Mouse (Mus musculus) ES-Bruce4 (cell line): ENCODE data around the gene Ccnb1ip1. TPM values are rescaled to one million over a fixed set of nuclear protein-coding genes. Genes with fewer than 3 reads are reported as not detected.

ENCODE experiments used
- H3K27ac ChIP-seq: 2 replicates; pipeline ENCODE4 v1.5.1; 2012; ENCODE audit warnings: low read length, inconsistent platforms; ENCODE audit not compliant: insufficient read depth
- H3K27me3 ChIP-seq: 2 replicates; pipeline ENCODE4 v1.6.1; 2012; ENCODE audit warnings: mild to moderate bottlenecking, low read length, inconsistent platforms; ENCODE audit not compliant: control insufficient read depth, poor library complexity, insufficient read depth, severe bottlenecking
- H3K36me3 ChIP-seq: 2 replicates; pipeline ENCODE4 v1.6.1; 2012; ENCODE audit warnings: inconsistent platforms, mild to moderate bottlenecking, low read length, moderate library complexity; ENCODE audit not compliant: control insufficient read depth, poor library complexity, insufficient read depth, severe bottlenecking
- H3K4me1 ChIP-seq: one replicate; pipeline ENCODE4 v1.8.1; 2011; ENCODE audit warnings: low read length; ENCODE audit not compliant: control insufficient read depth, insufficient read depth
- H3K4me3 ChIP-seq: 2 replicates; pipeline ENCODE4 v1.5.1; 2011; ENCODE audit warnings: low read depth, mild to moderate bottlenecking, low read length
- H3K9ac ChIP-seq: 2 replicates; pipeline ENCODE4 v1.6.1; 2012; ENCODE audit warnings: low read depth, mild to moderate bottlenecking, inconsistent platforms; ENCODE audit not compliant: poor library complexity, severe bottlenecking
- H3K9me3 ChIP-seq: replicated peaks from 2 replicates; pipeline ENCODE4 v1.6.1; 2012; ENCODE audit warnings: mild to moderate bottlenecking, low read length, inconsistent platforms; ENCODE audit not compliant: control insufficient read depth, poor library complexity, insufficient read depth, severe bottlenecking
- CTCF ChIP-seq: IDR thresholded peaks from one replicate; pipeline ENCODE4 v1.8.1; 2011; ENCODE audit warnings: low read depth, low read length
- EP300 ChIP-seq: IDR thresholded peaks from 2 replicates; pipeline ENCODE4 v1.6.1; 2011; ENCODE audit warnings: low read depth, low read length; ENCODE audit not compliant: insufficient read depth
- POLR2A ChIP-seq: IDR thresholded peaks from one replicate; pipeline ENCODE4 v1.8.1; 2011; ENCODE audit warnings: low read length; ENCODE audit not compliant: insufficient read depth
- polyA plus RNA-seq: library from polyadenylated mRNA; stranded (reverse); fragments of >200 nt; gene quantifications from 2 replicates; pipeline ENCODE4 v1.2.4, GENCODE M21; 2011; ENCODE audit warnings: low read depth; ENCODE audit not compliant: missing spikeins, insufficient read depth, insufficient read length

The Ccnb1ip1 gene
- polyA plus RNA-seq, 1 experiment, result not detected

- Histone ChIP-seq H3K4me1 (no peaks in the 10 kb centered on the region), H3K9ac (no peak overlapping the region), H3K9me3 (no peaks in the 10 kb centered on the region), H3K27me3 (no peaks in the 10 kb centered on the region), H3K36me3 (peaks cover 13% of the 10 kb centered on the region), H3K4me3 (no peak overlapping the region), H3K27ac (no peak overlapping the region)
- TF ChIP-seq CTCF (no peak), EP300 (no peak), POLR2A (no peak)
These were observed 41.8 kb downstream of the Ccnb1ip1 start for GRCm38 (mm10) chr14:50765736-50766135.

- Histone ChIP-seq H3K27me3 (no peaks in the 10 kb centered on the region), H3K9me3 (no peaks in the 10 kb centered on the region), H3K27ac (no peak overlapping the region), H3K9ac (no peak overlapping the region), H3K36me3 (no peaks in the 10 kb centered on the region), H3K4me3 (no peak overlapping the region), H3K4me1 (no peaks in the 10 kb centered on the region)
- TF ChIP-seq POLR2A (no peak), CTCF (no peak)
These were observed 49.0 kb downstream of the Ccnb1ip1 start for GRCm38 (mm10) chr14:50758416-50759085.

GRCm38 (mm10) chr14:50744994-50745393 is 62.5 kb downstream of the Ccnb1ip1 start, which contains the start of gene Olfr749:
Gene Olfr749, minus strand, starts transcription at chr14:50745094.
- Histone ChIP-seq H3K4me3 (no peak within 1 kb of the TSS), H3K9ac (no peak within 1 kb of the TSS), H3K4me1 (no peaks in the 10 kb centered on the region), H3K27ac (no peak within 1 kb of the TSS), H3K36me3 (no peaks in the 10 kb centered on the region), H3K9me3 (no peaks in the 10 kb centered on the region), H3K27me3 (no peaks in the 10 kb centered on the region)
- TF ChIP-seq CTCF, result no peak
- no peak for TF ChIP-seq EP300

GRCm38 (mm10) chr14:50741584-50741983 is 65.9 kb downstream of the Ccnb1ip1 start:
- no peak for TF ChIP-seq CTCF
- TF ChIP-seq EP300, result no peak
- no peak for TF ChIP-seq POLR2A
- Histone ChIP-seq H3K9me3 (no peaks in the 10 kb centered on the region), H3K9ac (no peak overlapping the region), H3K36me3 (no peaks in the 10 kb centered on the region), H3K4me3 (no peak overlapping the region), H3K27ac (no peak overlapping the region), H3K4me1 (no peaks in the 10 kb centered on the region), H3K27me3 (no peaks in the 10 kb centered on the region)

- H3K9me3 ChIP-seq, result no peaks in the 10 kb centered on the region
- TF ChIP-seq EP300 (no peak), POLR2A (no peak), CTCF (no peak)
These were observed 67.2 kb downstream of the Ccnb1ip1 start for GRCm38 (mm10) chr14:50740334-50740733.

More at GRCm38 (mm10) chr14:50740334-50740733, 67.2 kb downstream of the Ccnb1ip1 start:
- H3K27ac ChIP-seq, result no peak overlapping the region
- H3K9ac ChIP-seq, result no peak overlapping the region
- no peaks in the 10 kb centered on the region for H3K36me3 ChIP-seq
- H3K4me1 ChIP-seq, result no peaks in the 10 kb centered on the region
- no peaks in the 10 kb centered on the region for H3K27me3 ChIP-seq
- H3K4me3 ChIP-seq, result no peak overlapping the region

Other genes starting within 250 kb of the Ccnb1ip1 start
- not detected in 2 replicates for gene Olfr744, start 192.9 kb downstream of the Ccnb1ip1 start, polyA plus RNA-seq
- gene Olfr745, start 168.3 kb downstream of the Ccnb1ip1 start, polyA plus RNA-seq, result not detected in 2 replicates
- not detected in 2 replicates for gene Olfr746, start 160.6 kb downstream of the Ccnb1ip1 start, polyA plus RNA-seq
- not detected in 2 replicates for gene Olfr747, start 114.5 kb downstream of the Ccnb1ip1 start, polyA plus RNA-seq
- not detected in 2 replicates for gene Olfr748, start 100.4 kb downstream of the Ccnb1ip1 start, polyA plus RNA-seq
- not detected in 2 replicates for gene Olfr749, start 62.6 kb downstream of the Ccnb1ip1 start, polyA plus RNA-seq
- 44.7 and 48.1 TPM in 2 replicates for gene Ttc5, start 22.2 kb downstream of the Ccnb1ip1 start, polyA plus RNA-seq
- 86.5 and 91.5 TPM in 2 replicates for gene Parp2, start 109 bp upstream of the Ccnb1ip1 start, polyA plus RNA-seq
- gene Tep1, start 62.8 kb upstream of the Ccnb1ip1 start, polyA plus RNA-seq, result 12.1 and 19.4 TPM in 2 replicates
- gene Klhl33, start 89.8 kb upstream of the Ccnb1ip1 start, polyA plus RNA-seq, result not detected in 2 replicates
- gene Osgep, start 117.2 kb upstream of the Ccnb1ip1 start, polyA plus RNA-seq, result 68.4 and 72.5 TPM in 2 replicates
- gene Apex1, start 117.2 kb upstream of the Ccnb1ip1 start, polyA plus RNA-seq, result 165 and 181 TPM in 2 replicates
- gene Pip4p1, start 123.1 kb upstream of the Ccnb1ip1 start, polyA plus RNA-seq, result 90.3 and 95.5 TPM in 2 replicates
- 58.9 and 64.4 TPM in 2 replicates for gene Pnp, start 123.3 kb upstream of the Ccnb1ip1 start, polyA plus RNA-seq
- 24.9 and 31.0 TPM in 2 replicates for gene Gm49342, start 136.8 kb upstream of the Ccnb1ip1 start, polyA plus RNA-seq
- gene Pnp2, start 148.3 kb upstream of the Ccnb1ip1 start, polyA plus RNA-seq, result 6.1 and 9.4 TPM in 2 replicates
- gene Rnase10, start 200.0 kb upstream of the Ccnb1ip1 start, polyA plus RNA-seq, result not detected in 2 replicates
- not detected in 2 replicates for gene Rnase9, start 234.1 kb upstream of the Ccnb1ip1 start, polyA plus RNA-seq
- gene Rnase11, start 242.4 kb upstream of the Ccnb1ip1 start, polyA plus RNA-seq, result not detected in 2 replicates
- not detected in 2 replicates for gene Rnase12, start 249.9 kb upstream of the Ccnb1ip1 start, polyA plus RNA-seq